In the genomic region with DNA sequence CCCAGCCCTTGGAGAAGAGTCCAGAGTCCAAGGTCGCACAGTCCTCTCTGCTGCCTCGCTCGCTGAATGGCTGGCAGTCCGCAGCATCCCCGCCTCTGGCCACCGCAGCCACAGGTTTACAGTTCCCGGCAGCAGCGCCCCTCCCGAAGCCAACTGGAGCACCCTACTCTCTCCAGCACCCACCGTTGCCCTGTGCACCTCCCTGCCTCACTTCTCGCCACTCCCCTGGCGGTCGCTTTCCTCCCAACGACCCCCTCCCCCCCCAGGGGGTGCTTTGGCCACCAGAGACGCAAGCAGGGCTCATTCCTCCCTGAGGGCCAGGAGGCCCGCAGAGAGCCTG, we compare ENCODE assay signal across 8 mouse cellular contexts. TPM values are rescaled to one million over a fixed set of nuclear protein-coding genes. Genes with fewer than 3 reads are reported as not detected.
DNase-seq lines count a peak whose midpoint lies in the region; ATAC-seq and TF ChIP-seq lines count a peak whose summit lies in the region.

A gene (plus strand): TSS at position 301 of the 340 bp plus-strand sequence.

- peak; percentile 29 to 33 for DNase-seq in cerebellum, postnatal 10 days
- DNase-seq in cerebellum, postnatal 4 days (ENCODE audit: low spot score in 2 of 2): no peak
- peak; percentile 39 to 47 for DNase-seq in right cerebral cortex, postnatal 10 days (ENCODE audit: low spot score in 2 of 2)
- DNase-seq in right cerebral cortex, postnatal 25 days: no peak
- DNase-seq in limb, embryonic 11.5 days (ENCODE audit: low spot score): no peak
- DNase-seq in stomach, postnatal 0 days (ENCODE audit: low spot score): peak; percentile 13
- no peak for DNase-seq in thymus, postnatal 0 days (ENCODE audit: low spot score)

- H3K4me3 ChIP-seq in limb, embryonic 11.5 days (ENCODE audit: low read depth, low read length): peak within 1 kb of the TSS; percentile 0; the same call in 1 of the 2 replicates
- peak within 1 kb of the TSS; percentile 2 for H3K4me3 ChIP-seq in stomach, postnatal 0 days (ENCODE audit: low read depth, low read length)

- H3K27me3 ChIP-seq in limb, embryonic 11.5 days (ENCODE audit: control insufficient read depth, insufficient read depth, low read length): peaks cover 60% of the 10 kb centered on the region
- H3K27me3 ChIP-seq in stomach, postnatal 0 days (ENCODE audit: control insufficient read depth, insufficient read depth, low read length): peaks cover 19% of the 10 kb centered on the region

- H3K9me3 ChIP-seq in limb, embryonic 11.5 days (ENCODE audit: control insufficient read depth, low read length): no peaks in the 10 kb centered on the region
- no peaks in the 10 kb centered on the region for H3K9me3 ChIP-seq in stomach, postnatal 0 days (ENCODE audit: control insufficient read depth, low read length)

- TF ChIP-seq CTCF in stomach, postnatal 0 days (IDR thresholded peaks at IDR 0.05; ENCODE audit: low read depth): no peak

- TF ChIP-seq EP300 in stomach, postnatal 0 days (optimal IDR thresholded peaks at IDR 0.05): no peak

- 0 out of 2 replicates have a peak within 1 kb of the TSS, but pooled peaks have one; percentile 28 for H3K4me2 ChIP-seq in limb, embryonic 11.5 days (ENCODE audit: low read depth, severe bottlenecking)
- peak within 1 kb of the TSS; percentile 21 for H3K4me2 ChIP-seq in stomach, postnatal 0 days (replicated peaks; ENCODE audit: low read depth)

- peaks cover 6% of the 10 kb centered on the region; the same call in 1 of the 2 replicates for H3K4me1 ChIP-seq in limb, embryonic 11.5 days (ENCODE audit: control insufficient read depth, insufficient read depth, low read length)
- H3K4me1 ChIP-seq in stomach, postnatal 0 days (replicated peaks; ENCODE audit: control insufficient read depth, insufficient read depth): no peaks in the 10 kb centered on the region

- no peak within 1 kb of the TSS for H3K27ac ChIP-seq in limb, embryonic 11.5 days (replicated peaks; ENCODE audit: low read depth, low read length)
- H3K27ac ChIP-seq in stomach, postnatal 0 days (replicated peaks): no peak within 1 kb of the TSS

- no peak within 1 kb of the TSS for H3K9ac ChIP-seq in limb, embryonic 11.5 days (ENCODE audit: low read length)
- no peak within 1 kb of the TSS for H3K9ac ChIP-seq in stomach, postnatal 0 days (ENCODE audit: low read length)

- H3K36me3 ChIP-seq in limb, embryonic 11.5 days (ENCODE audit: control insufficient read depth, insufficient read depth, low read length): no peaks in the 10 kb centered on the region
- H3K36me3 ChIP-seq in stomach, postnatal 0 days (ENCODE audit: control insufficient read depth, insufficient read depth, low read length): no peaks in the 10 kb centered on the region

- WGBS in limb, embryonic 11.5 days: 2% methylated on average over 16 of the region's 16 CpGs
- 3% methylated on average over 15 of the region's 16 CpGs for WGBS in stomach, postnatal 0 days

- ATAC-seq in limb, embryonic 11.5 days (ENCODE audit: insufficient number of reproducible peaks, low FRiP score, low TSS enrichment, low read depth): no peak
- ATAC-seq in stomach, postnatal 0 days (ENCODE audit: low FRiP score, low TSS enrichment): no peak
- no peak for ATAC-seq in activated CD4-positive, CD25-positive, alpha-beta regulatory T cell, adult 4 months

RNA-seq across cellular contexts. Expression of the gene that starts here (rescaled TPM):
- 0.12 and 0.13 TPM in 2 replicates for polyA plus RNA-seq in limb, embryonic 11.5 days (2014; fragmentation: Nextera tagmentation; extraction: Ambion mirVana)
- 0.28 and 0.42 TPM in 2 replicates for polyA plus RNA-seq in stomach, postnatal 0 days (2015; fragmentation: Nextera tagmentation; extraction: Ambion mirVana)
- polyA plus RNA-seq in activated CD4-positive, CD25-positive, alpha-beta regulatory T cell, adult 4 months (2017; shearing (Covaris generic)): not detected
- polyA plus RNA-seq in thymus, postnatal 0 days (2015; fragmentation: Nextera tagmentation; extraction: Ambion mirVana): 0.18 and 0.25 TPM in 2 replicates

Comparison
In these comparisons a context has a peak if more than half of its experiments do, and no peak if none do; other contexts are left out.
1. DNase-seq: peak in cerebellum, postnatal 10 days (2 of 2) and right cerebral cortex, postnatal 10 days (2 of 2); none in cerebellum, postnatal 4 days (0 of 2), right cerebral cortex, postnatal 25 days (single experiment), limb, embryonic 11.5 days (single experiment) and thymus, postnatal 0 days (single experiment).
2. Peak in DNase-seq, H3K4me3 ChIP-seq and H3K4me2 ChIP-seq in stomach, postnatal 0 days; RNA of the gene not detected or under 1 TPM.